Mouse (Mus musculus): Measurements from ENCODE around the gene Sp7. TPM values are rescaled to one million over a fixed set of nuclear protein-coding genes. Genes with fewer than 3 reads are reported as not detected.

Gene Sp7
- polyA plus RNA-seq, 1 experiment from 2014 or later, result 1.7 TPM

GRCm38 (mm10) chr15:102326022-102326576 lies 40.9 kb downstream of the Sp7 start, which contains the start of gene Pfdn5:
Gene Pfdn5 (plus strand): TSS chr15:102326116.
- H3K36me3 ChIP-seq (replicated peaks), result peaks cover 71% of the 10 kb centered on the region

DNA sequence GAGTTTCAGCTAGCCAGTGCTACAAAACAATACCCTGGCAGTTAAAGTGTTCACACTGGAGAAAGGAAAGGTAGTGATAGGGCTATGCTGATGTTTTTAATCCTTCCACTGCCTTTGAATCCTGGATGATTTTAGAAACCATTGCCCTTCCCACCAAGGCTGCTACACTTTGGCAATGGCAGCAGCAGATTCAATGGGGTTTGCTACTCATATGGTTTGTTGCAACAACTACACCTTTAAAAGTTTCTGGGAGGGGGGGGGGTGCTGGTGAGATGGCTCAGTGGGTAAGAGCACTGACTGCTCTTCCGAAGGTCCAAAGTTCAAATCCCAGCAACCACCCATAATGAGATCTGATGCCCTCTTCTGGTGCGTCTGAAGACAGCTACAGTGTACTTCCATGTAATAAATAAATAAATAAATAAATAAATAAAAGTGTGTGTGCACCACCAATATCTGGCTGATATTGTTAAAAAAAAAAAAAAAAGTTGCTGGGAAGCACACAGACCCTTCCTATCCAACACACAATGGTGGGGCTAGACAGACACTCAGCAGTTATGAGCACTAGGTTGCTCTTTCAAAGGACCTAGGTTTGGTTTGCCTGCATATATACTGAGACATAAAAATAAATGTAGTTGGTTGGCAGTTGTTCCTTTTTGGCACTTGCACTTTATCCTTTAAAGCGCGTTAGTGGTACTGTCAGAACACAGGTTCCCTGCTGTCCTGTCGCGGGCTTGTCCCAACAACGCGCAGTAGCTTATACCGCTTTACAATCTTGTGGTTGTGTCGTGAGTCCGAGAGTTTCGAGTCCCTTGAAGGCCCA lies 42.1 kb downstream of the Sp7 start:
- WGBS, result 76% methylated on average over 12 of the region's 12 CpGs
- peak overlapping the region; percentile 74 for H3K4me3 ChIP-seq

More at GRCm38 (mm10) chr15:102326022-102326576, 40.9 kb downstream of the Sp7 start, which contains the start of gene Pfdn5:
- H3K27ac ChIP-seq (replicated peaks), result peak within 1 kb of the TSS; percentile 92
- peak within 1 kb of the TSS; percentile 74 for H3K4me3 ChIP-seq
- H3K27me3 ChIP-seq (replicated peaks; ENCODE audit: low read depth, poor library complexity, severe bottlenecking), result no peaks in the 10 kb centered on the region
- H3K9me3 ChIP-seq, result no peaks in the 10 kb centered on the region
- 1% methylated on average over 40 of the region's 40 CpGs for WGBS
- peak; percentile 88 for DNase-seq (ENCODE audit: low spot score)
- peaks cover 14% of the 10 kb centered on the region for H3K4me1 ChIP-seq

GRCm38 (mm10) chr15:102316263-102316662 lies 50.7 kb downstream of the Sp7 start:
- WGBS, result 86% methylated on average over 6 of the region's 6 CpGs
- no peak overlapping the region for H3K27ac ChIP-seq (replicated peaks)
- H3K9me3 ChIP-seq, result no peaks in the 10 kb centered on the region
- no peaks in the 10 kb centered on the region for H3K27me3 ChIP-seq (replicated peaks; ENCODE audit: low read depth, poor library complexity, severe bottlenecking)
- peak; percentile 59 for DNase-seq (ENCODE audit: low spot score)
- H3K4me3 ChIP-seq, result 0 out of 2 replicates have a peak overlapping the region, but pooled peaks have one; percentile 16
- H3K36me3 ChIP-seq (replicated peaks), result peaks cover 96% of the 10 kb centered on the region
- H3K4me1 ChIP-seq, result peaks cover 4% of the 10 kb centered on the region; the same call in 1 of the 2 replicates

More for the DNA sequence above, 42.1 kb downstream of the Sp7 start:
- Histone ChIP-seq H3K9me3 (no peaks in the 10 kb centered on the region), H3K4me1 (peaks cover 11% of the 10 kb centered on the region), H3K27me3 (replicated peaks; ENCODE audit: low read depth, poor library complexity, severe bottlenecking) (no peaks in the 10 kb centered on the region), H3K27ac (replicated peaks) (no peak overlapping the region), H3K36me3 (replicated peaks) (peaks cover 71% of the 10 kb centered on the region)
- DNase-seq (ENCODE audit: low spot score), result no peak

DNA sequence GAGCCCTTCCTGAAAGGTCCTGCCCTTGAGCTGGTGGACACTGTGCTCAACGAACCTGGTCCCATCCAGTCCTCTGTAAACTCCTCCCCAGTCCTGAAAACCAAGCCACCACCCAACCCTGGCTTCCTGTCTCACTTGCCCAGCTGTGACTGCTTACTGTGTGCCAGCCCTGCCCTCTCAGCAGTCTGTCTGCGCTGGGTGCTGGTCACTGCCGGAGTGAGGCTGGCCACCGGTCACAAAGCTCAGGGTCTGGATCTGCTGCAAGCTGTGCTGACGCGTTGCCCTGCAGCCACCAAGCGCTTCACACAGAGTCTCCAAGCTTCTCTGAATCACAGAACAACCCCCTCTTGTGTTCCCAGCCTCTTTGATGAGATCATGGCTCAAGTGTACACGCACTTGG lies 51.7 kb downstream of the Sp7 start:
- H3K27me3 ChIP-seq (replicated peaks; ENCODE audit: low read depth, poor library complexity, severe bottlenecking), result no peaks in the 10 kb centered on the region
- WGBS, result 92% methylated on average over 8 of the region's 8 CpGs
- H3K27ac ChIP-seq (replicated peaks), result no peak overlapping the region
- no peaks in the 10 kb centered on the region for H3K9me3 ChIP-seq
- peaks cover 95% of the 10 kb centered on the region for H3K36me3 ChIP-seq (replicated peaks)
- H3K4me3 ChIP-seq, result no peak overlapping the region
- peaks cover 4% of the 10 kb centered on the region; the same call in 1 of the 2 replicates for H3K4me1 ChIP-seq
- no peak for DNase-seq (ENCODE audit: low spot score)

- peaks cover 97% of the 10 kb centered on the region for H3K36me3 ChIP-seq (replicated peaks)
- peaks cover 4% of the 10 kb centered on the region; the same call in 1 of the 2 replicates for H3K4me1 ChIP-seq
- H3K27me3 ChIP-seq (replicated peaks; ENCODE audit: low read depth, poor library complexity, severe bottlenecking), result no peaks in the 10 kb centered on the region
- DNase-seq (ENCODE audit: low spot score), result no peak
- no peak overlapping the region for H3K27ac ChIP-seq (replicated peaks)
- no peak overlapping the region for H3K4me3 ChIP-seq
- H3K9me3 ChIP-seq, result no peaks in the 10 kb centered on the region
Measured at GRCm38 (mm10) chr15:102311489-102311888, 55.5 kb downstream of the Sp7 start.

- Histone ChIP-seq H3K9me3 (no peaks in the 10 kb centered on the region), H3K27me3 (replicated peaks; ENCODE audit: low read depth, poor library complexity, severe bottlenecking) (no peaks in the 10 kb centered on the region), H3K27ac (replicated peaks) (no peak overlapping the region), H3K36me3 (replicated peaks) (peaks cover 97% of the 10 kb centered on the region), H3K4me3 (no peak overlapping the region), H3K4me1 (no peaks in the 10 kb centered on the region)
- WGBS, result 80% methylated on average over 10 of the region's 10 CpGs
- no peak for DNase-seq (ENCODE audit: low spot score)
Measured at GRCm38 (mm10) chr15:102310074-102310845, 56.7 kb downstream of the Sp7 start.

GRCm38 (mm10) chr15:102308717-102309116 lies 58.3 kb downstream of the Sp7 start:
- H3K27me3 ChIP-seq (replicated peaks; ENCODE audit: low read depth, poor library complexity, severe bottlenecking), result no peaks in the 10 kb centered on the region
- no peaks in the 10 kb centered on the region for H3K4me1 ChIP-seq
- H3K36me3 ChIP-seq (replicated peaks), result peaks cover 97% of the 10 kb centered on the region
- no peak overlapping the region for H3K4me3 ChIP-seq
- H3K9me3 ChIP-seq, result no peaks in the 10 kb centered on the region
- no peak for DNase-seq (ENCODE audit: low spot score)
- 87% methylated on average over 9 of the region's 9 CpGs for WGBS
- H3K27ac ChIP-seq (replicated peaks), result no peak overlapping the region

Other genes starting within 250 kb of the Sp7 start
- 12.7 and 13.2 TPM in 2 replicates for gene Spryd3, start 230.9 kb downstream of the Sp7 start, polyA plus RNA-seq (2016; fragmentation: Nextera tagmentation; extraction: Ambion mirVana)
- 0.26 and 0.36 TPM in 2 replicates for gene Igfbp6, start 222.8 kb downstream of the Sp7 start, polyA plus RNA-seq (2016; fragmentation: Nextera tagmentation; extraction: Ambion mirVana)
- gene Soat2, start 216.7 kb downstream of the Sp7 start, polyA plus RNA-seq (2016; fragmentation: Nextera tagmentation; extraction: Ambion mirVana), result 0.09 and 0.18 TPM in 2 replicates
- gene Zfp740, start 163.9 kb downstream of the Sp7 start, polyA plus RNA-seq (2016; fragmentation: Nextera tagmentation; extraction: Ambion mirVana), result 77.6 and 79.3 TPM in 2 replicates
- gene Csad, start 162.5 kb downstream of the Sp7 start, polyA plus RNA-seq (2016; fragmentation: Nextera tagmentation; extraction: Ambion mirVana), result 48.6 and 48.7 TPM in 2 replicates
- 1.1 and 1.6 TPM in 2 replicates for gene Itgb7, start 135.2 kb downstream of the Sp7 start, polyA plus RNA-seq (2016; fragmentation: Nextera tagmentation; extraction: Ambion mirVana)
- 77.8 and 90.2 TPM in 2 replicates for gene Rarg, start 109.7 kb downstream of the Sp7 start, polyA plus RNA-seq (2016; fragmentation: Nextera tagmentation; extraction: Ambion mirVana)
- 0.75 and 1.3 TPM in 2 replicates for gene Gm9918, start 96.6 kb downstream of the Sp7 start, polyA plus RNA-seq (2016; fragmentation: Nextera tagmentation; extraction: Ambion mirVana)
- gene Mfsd5, start 87.7 kb downstream of the Sp7 start, polyA plus RNA-seq (2016; fragmentation: Nextera tagmentation; extraction: Ambion mirVana), result 63.2 and 66.4 TPM in 2 replicates
- gene Espl1, start 70.9 kb downstream of the Sp7 start, polyA plus RNA-seq (2016; fragmentation: Nextera tagmentation; extraction: Ambion mirVana), result 55.4 and 57.6 TPM in 2 replicates
- gene Pfdn5, start 41.1 kb downstream of the Sp7 start, polyA plus RNA-seq (2016; fragmentation: Nextera tagmentation; extraction: Ambion mirVana), result 353 and 356 TPM in 2 replicates
- gene Myg1, start 35.5 kb downstream of the Sp7 start, polyA plus RNA-seq (2016; fragmentation: Nextera tagmentation; extraction: Ambion mirVana), result 123 and 126 TPM in 2 replicates
- gene Aaas, start 16.4 kb downstream of the Sp7 start, polyA plus RNA-seq (2016; fragmentation: Nextera tagmentation; extraction: Ambion mirVana), result 135 and 137 TPM in 2 replicates
- gene Sp1, start 39.0 kb upstream of the Sp7 start, polyA plus RNA-seq (2016; fragmentation: Nextera tagmentation; extraction: Ambion mirVana), result 9.9 and 10.6 TPM in 2 replicates
- gene Amhr2, start 78.2 kb upstream of the Sp7 start, polyA plus RNA-seq (2016; fragmentation: Nextera tagmentation; extraction: Ambion mirVana), result 0.09 and 0.20 TPM in 2 replicates
- gene Prr13, start 91.8 kb upstream of the Sp7 start, polyA plus RNA-seq (2016; fragmentation: Nextera tagmentation; extraction: Ambion mirVana), result 73.1 and 77.4 TPM in 2 replicates
- 206 and 217 TPM in 2 replicates for gene Pcbp2, start 103.4 kb upstream of the Sp7 start, polyA plus RNA-seq (2016; fragmentation: Nextera tagmentation; extraction: Ambion mirVana)
- gene Gm10337, start 136.5 kb upstream of the Sp7 start, polyA plus RNA-seq (2016; fragmentation: Nextera tagmentation; extraction: Ambion mirVana), result 7.6 TPM in 1 of 2 replicates, not detected in the other
- 29.1 and 32.3 TPM in 2 replicates for gene Map3k12, start 149.9 kb upstream of the Sp7 start, polyA plus RNA-seq (2016; fragmentation: Nextera tagmentation; extraction: Ambion mirVana)
- gene Tarbp2, start 151.0 kb upstream of the Sp7 start, polyA plus RNA-seq (2016; fragmentation: Nextera tagmentation; extraction: Ambion mirVana), result 140 and 143 TPM in 2 replicates
- gene Npff, start 157.8 kb upstream of the Sp7 start, polyA plus RNA-seq (2016; fragmentation: Nextera tagmentation; extraction: Ambion mirVana), result 1.8 and 2.8 TPM in 2 replicates

All from embryonic facial prominence, embryonic 10.5 days (tissue).